Mouse (Mus musculus) macrophage (primary cell): ENCODE measurements around the gene Xkr8. TPM values are rescaled to one million over a fixed set of nuclear protein-coding genes. Genes with fewer than 3 reads are reported as not detected.
"Not testable (repeated sequence)": the region's sequence is repeated elsewhere in the genome, so short reads cannot be mapped to it uniquely, and the experiment has no call there.

Source experiments
- H3K27ac ChIP-seq: fragments of 350-480 bp; formaldehyde crosslinking; 2 replicates; pipeline ENCODE4 v1.9.0; 2021
- H3K36me3 ChIP-seq: fragments of 350-480 bp; formaldehyde crosslinking; 2 replicates; pipeline ENCODE4 v1.9.0; 2021; ENCODE audit errors: inconsistent target
- H3K4me3 ChIP-seq: fragments of 350-480 bp; formaldehyde crosslinking; 2 replicates; pipeline ENCODE4 v1.9.0; 2021; ENCODE audit errors: inconsistent target
- H3K79me2 ChIP-seq: fragments of 350-480 bp; formaldehyde crosslinking; 2 replicates; pipeline ENCODE4 v1.9.0; 2021; ENCODE audit errors: inconsistent target
- WGBS: methylation state at CpG from one replicate; pipeline ENCODE4 v1.1.7; 2026; ENCODE audit warnings: inconsistent platforms; ENCODE audit not compliant: missing documents; 5-methylcytosine and 5-hydroxymethylcytosine counted together
- polyA plus RNA-seq: library from polyadenylated mRNA; stranded (reverse); fragments of 250-400 nt; gene quantifications from 3 replicates; pipeline ENCODE4 v1.2.4, GENCODE M21; 2018; ENCODE audit warnings: inconsistent platforms

Gene Xkr8
- polyA plus RNA-seq, 1 experiment from 2014 or later, result 2.1 TPM

- H3K4me3 ChIP-seq, result no peak overlapping the region
- H3K79me2 ChIP-seq, result no peaks in the 10 kb centered on the region
- no peak overlapping the region; the same call in 1 of the 2 replicates for H3K27ac ChIP-seq
- WGBS, result 96% methylated on average over 5 of the region's 6 CpGs
- H3K36me3 ChIP-seq, result no peaks in the 10 kb centered on the region
Measured at GRCm38 (mm10) chr4:132749258-132749982, 17.1 kb upstream of the Xkr8 start.

DNA sequence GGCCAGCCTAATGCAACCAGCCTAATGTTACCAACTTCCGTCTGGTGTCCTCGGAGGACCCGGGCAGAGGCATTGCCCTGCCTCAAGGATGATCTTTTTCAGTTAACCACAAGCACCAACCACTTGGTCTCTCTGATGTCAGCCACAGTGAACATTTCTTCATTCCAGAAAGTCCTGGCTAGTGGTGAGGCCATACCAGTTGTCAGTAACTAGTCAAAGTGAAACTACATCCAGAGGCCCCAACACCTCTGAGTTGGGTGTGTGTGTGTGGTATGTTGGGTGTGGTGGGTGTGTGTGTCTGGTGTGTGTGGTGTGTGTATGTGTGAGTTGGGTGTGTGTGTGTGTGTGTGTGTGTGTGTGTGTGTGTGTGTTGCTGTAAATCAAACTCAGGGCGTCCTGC lies 16.4 kb upstream of the Xkr8 start:
- 33% methylated on average over 4 of the region's 4 CpGs for WGBS
- H3K36me3 ChIP-seq, result no peaks in the 10 kb centered on the region
- no peaks in the 10 kb centered on the region for H3K79me2 ChIP-seq
- H3K4me3 ChIP-seq, result no peak overlapping the region
- peak overlapping the region; percentile 86 for H3K27ac ChIP-seq

DNA sequence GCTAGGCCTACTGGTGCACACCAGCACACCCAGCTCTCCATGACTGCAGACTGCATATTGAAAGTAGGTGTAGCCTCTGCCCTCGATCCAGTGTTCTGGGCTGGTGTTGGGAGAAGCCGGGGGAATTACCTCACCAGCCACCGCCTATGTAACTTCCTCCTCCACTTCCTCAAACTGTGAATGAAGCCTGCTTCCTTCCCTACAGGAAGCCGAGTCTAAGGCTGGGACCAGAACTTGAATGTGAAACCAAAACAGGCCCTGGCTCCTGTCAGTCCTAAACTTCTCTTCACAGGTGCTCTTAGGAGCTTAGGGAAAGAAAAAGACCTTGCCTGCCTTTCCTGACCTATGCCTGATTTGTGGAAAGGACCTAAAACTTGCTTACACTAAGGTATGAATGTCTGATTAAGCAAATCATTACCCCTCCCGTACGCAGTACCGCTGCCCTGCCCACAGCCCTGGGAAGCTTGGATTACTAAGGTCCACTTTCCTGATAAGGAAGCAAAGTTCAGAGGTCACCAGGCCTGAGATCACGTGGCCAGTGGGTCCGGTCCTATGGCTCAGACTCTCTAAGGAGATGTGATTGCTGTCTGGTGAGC lies 15.4 kb upstream of the Xkr8 start:
- peak overlapping the region; percentile 37 for H3K4me3 ChIP-seq
- H3K27ac ChIP-seq, result peak overlapping the region; percentile 86
- H3K79me2 ChIP-seq, result no peaks in the 10 kb centered on the region
- WGBS, result 8% methylated on average over 9 of the region's 9 CpGs
- no peaks in the 10 kb centered on the region for H3K36me3 ChIP-seq

DNA sequence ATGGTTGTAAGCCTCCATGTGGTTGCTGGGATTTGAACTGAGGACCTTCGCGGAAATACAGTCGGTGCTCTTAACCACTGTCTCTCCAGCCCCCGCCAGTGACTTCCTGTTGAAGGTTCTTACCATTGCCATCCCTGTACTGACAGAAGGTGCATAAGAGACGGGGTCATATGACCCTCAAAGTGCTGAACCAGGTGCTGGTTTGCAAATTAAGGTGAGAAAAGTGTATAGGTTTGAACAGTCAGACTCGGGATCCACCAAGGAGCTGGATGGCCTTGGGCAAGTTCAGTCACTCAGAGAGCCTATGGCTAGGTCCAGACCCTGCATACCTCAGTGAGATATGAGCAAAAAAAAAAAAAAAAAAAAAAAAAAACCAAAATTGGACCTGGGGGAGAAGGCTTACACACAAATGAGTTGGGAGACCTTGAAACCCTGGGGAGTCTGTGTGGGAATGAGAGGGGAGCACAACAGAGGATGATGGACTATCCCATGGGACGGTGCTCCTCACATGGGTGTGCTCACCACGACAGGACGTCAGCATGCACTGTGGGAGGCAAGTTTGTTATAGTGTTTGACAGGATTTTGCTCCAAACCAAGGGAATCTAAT lies 14.7 kb upstream of the Xkr8 start:
- Histone ChIP-seq H3K4me3 (peak overlapping the region; percentile 37; the same call in 1 of the 2 replicates), H3K36me3 (no peaks in the 10 kb centered on the region), H3K79me2 (no peaks in the 10 kb centered on the region), H3K27ac (peak overlapping the region; percentile 86)
- 71% methylated on average over 9 of the region's 9 CpGs for WGBS

- Histone ChIP-seq H3K79me2 (no peaks in the 10 kb centered on the region), H3K4me3 (no peak overlapping the region), H3K36me3 (no peaks in the 10 kb centered on the region), H3K27ac (no peak overlapping the region)
- 90% methylated on average over 11 of the region's 11 CpGs for WGBS
Measured at GRCm38 (mm10) chr4:132743992-132744911, 11.9 kb upstream of the Xkr8 start.

DNA sequence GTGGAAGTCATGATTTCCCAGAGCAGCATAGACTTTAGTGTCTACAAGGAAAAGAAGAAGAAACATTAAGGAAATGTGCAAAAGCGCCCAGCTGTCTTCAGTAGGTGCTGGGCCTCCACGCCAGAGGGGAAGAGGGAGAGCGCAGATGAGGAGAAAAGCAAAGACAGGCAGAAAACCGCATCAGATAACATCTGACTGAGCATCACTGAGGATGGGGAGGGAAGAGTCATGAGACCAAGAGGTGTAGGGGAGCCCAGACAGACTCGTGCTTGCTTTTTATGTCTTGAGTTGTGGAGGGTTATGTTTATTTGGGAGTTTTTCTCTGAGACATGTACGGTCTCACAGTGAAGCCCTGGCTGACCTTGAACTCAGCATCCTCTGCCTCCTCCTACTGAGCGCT lies 9.1 kb upstream of the Xkr8 start:
- H3K79me2 ChIP-seq, result no peaks in the 10 kb centered on the region
- no peaks in the 10 kb centered on the region for H3K36me3 ChIP-seq
- no peak overlapping the region for H3K27ac ChIP-seq
- no peak overlapping the region for H3K4me3 ChIP-seq
- WGBS, result 90% methylated on average over 7 of the region's 7 CpGs

DNA sequence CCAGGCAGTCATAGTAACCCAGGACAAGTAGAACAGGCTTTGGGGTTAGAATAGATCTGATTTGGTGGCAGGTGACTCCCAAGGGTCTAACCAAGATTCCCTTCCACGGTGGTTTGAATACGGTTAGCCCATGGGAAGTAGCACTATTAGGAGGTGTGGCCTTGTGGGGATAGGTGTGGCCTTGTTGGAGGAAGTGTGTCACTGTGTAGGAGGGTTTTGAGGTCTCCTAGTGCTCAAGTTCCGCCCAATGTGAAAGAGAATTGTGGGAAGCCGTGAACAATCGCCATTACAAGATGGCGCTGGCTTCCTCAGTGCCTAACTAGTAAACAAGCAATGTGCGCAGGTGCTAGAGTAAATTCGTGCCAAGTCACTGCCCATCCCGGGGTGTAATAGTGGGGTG lies 4.8 kb upstream of the Xkr8 start:
- not testable (repeated sequence) for H3K4me3 ChIP-seq, H3K36me3 ChIP-seq, H3K27ac ChIP-seq, H3K79me2 ChIP-seq
- 84% methylated on average over 9 of the region's 9 CpGs for WGBS

DNA sequence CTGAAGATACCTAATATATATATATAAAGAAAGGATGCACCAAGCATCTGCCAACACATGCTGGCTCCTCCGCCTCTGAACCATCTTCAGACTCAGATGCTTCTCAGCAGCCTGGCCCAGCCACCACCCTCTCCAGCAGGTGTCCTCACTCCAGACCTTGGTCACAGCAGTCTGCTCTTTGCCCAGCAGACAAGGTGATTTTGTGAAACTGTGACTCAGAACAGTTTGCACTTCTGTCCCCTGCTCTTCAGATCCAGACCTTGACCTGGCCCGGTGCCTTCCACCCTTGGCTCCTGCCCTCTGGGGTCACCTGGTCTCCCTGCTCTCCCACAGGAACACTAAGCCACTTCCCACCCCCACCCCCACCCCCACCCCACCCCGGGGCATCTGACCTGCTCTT lies 3.5 kb upstream of the Xkr8 start:
- no peaks in the 10 kb centered on the region for H3K36me3 ChIP-seq
- H3K79me2 ChIP-seq, result no peaks in the 10 kb centered on the region
- no peak overlapping the region for H3K27ac ChIP-seq
- H3K4me3 ChIP-seq, result no peak overlapping the region
- 100% methylated on average over 1 of the region's 3 CpGs for WGBS

GRCm38 (mm10) chr4:132735389-132735788 lies 3.0 kb upstream of the Xkr8 start:
- 78% methylated on average over 2 of the region's 2 CpGs for WGBS
- no peak overlapping the region for H3K27ac ChIP-seq
- H3K79me2 ChIP-seq, result no peaks in the 10 kb centered on the region
- H3K4me3 ChIP-seq, result no peak overlapping the region
- H3K36me3 ChIP-seq, result no peaks in the 10 kb centered on the region

DNA sequence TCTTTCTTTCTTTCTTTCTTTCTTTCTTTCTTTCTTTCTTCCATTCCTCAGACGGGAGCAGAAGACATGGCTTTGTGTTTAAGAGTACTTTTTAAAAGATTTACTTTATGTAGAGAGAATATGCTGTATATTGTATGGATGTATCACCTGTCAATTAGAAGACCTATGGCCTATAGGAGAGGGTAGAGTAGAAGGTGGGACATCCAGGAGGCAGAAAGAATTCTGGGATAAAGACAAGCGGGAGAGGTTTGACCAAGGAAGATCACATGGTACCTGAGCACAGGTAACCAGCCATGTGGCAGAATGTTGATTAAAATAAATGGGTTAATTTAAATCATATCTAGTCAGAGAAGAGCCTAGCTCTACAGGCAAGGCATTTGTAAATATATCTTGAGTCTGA lies 2.4 kb upstream of the Xkr8 start:
- H3K27ac ChIP-seq, result no peak overlapping the region
- H3K4me3 ChIP-seq, result no peak overlapping the region
- no peaks in the 10 kb centered on the region for H3K36me3 ChIP-seq
- H3K79me2 ChIP-seq, result no peaks in the 10 kb centered on the region
- WGBS, result 100% methylated on average over 2 of the region's 2 CpGs

DNA sequence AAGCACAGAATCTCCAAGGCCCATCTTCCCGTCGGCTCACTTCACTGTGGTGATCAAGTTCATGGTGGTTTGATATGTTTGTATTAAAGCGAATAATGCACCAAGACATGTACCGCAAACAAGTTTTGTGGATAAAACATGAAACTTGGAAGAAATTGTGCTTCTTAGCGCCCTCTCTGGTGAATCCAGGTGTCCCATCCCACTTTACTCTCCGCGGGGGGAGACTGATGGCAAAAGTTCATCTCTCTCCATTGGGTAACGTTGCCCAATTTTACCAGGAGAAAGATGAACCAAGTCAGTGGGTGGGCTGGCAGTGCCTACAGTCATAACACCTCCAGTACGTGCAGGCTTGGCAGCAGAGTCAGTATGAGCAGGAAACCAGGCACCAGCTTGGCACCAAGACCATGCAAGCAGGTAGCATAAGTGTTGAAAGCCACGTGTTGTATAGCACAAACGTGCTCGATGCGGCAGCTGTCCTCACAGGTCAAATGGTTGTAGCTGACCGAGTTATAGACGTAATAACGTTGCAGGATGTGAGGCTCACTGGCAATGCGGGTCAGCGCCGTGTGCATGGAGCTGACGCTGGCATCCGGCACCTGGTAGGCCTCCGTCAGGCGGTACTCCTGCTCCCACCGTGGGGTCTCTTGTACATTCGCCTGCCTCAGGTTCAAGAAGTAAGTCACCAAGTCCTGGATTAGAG lies 875 bp upstream of the Xkr8 start:
- no peak overlapping the region for H3K4me3 ChIP-seq
- H3K79me2 ChIP-seq, result no peaks in the 10 kb centered on the region
- H3K27ac ChIP-seq, result peak overlapping the region; percentile 48
- 91% methylated on average over 25 of the region's 25 CpGs for WGBS
- no peaks in the 10 kb centered on the region for H3K36me3 ChIP-seq

- Histone ChIP-seq H3K27ac (0 out of 2 replicates have a peak overlapping the region, but pooled peaks have one; percentile 15), H3K4me3 (peak overlapping the region; percentile 52), H3K36me3 (no peaks in the 10 kb centered on the region), H3K79me2 (no peaks in the 10 kb centered on the region)
- 41% methylated on average over 12 of the region's 12 CpGs for WGBS
Measured at GRCm38 (mm10) chr4:132731616-132732015, 730 bp downstream of the Xkr8 start.

DNA sequence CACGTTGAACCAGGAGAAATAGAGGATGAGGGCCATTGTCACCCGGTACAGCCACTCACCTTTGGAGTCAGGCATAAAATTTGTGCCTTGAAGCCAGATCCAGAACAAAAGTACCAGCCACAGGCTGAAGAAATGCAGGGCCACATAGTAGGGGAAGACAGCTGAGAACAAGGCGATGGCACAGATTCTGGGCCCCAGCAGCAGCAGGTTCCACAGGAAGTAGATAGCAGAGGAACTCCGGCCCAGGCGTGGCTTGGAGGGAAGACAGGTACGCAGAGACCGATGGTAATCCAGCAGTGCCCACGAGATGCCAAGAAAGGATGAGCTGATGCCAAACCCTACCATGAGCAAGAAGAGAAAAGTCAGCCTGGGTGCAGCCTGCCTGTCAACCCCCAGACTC lies 4.1 kb downstream of the Xkr8 start:
- no peak overlapping the region for H3K4me3 ChIP-seq
- no peak overlapping the region for H3K27ac ChIP-seq
- H3K36me3 ChIP-seq, result no peaks in the 10 kb centered on the region; the same call in 1 of the 2 replicates
- no peaks in the 10 kb centered on the region for H3K79me2 ChIP-seq
- 56% methylated on average over 5 of the region's 8 CpGs for WGBS

- Histone ChIP-seq H3K36me3 (peaks cover 58% of the 10 kb centered on the region), H3K4me3 (no peak overlapping the region), H3K27ac (no peak overlapping the region), H3K79me2 (no peaks in the 10 kb centered on the region)
- WGBS, result 82% methylated on average over 1 of the region's 1 CpGs
Measured at GRCm38 (mm10) chr4:132718251-132718650, 14.1 kb downstream of the Xkr8 start.
